Mouse (Mus musculus): ENCODE measurements around the gene Adcy6. TPM values are rescaled to one million over a fixed set of nuclear protein-coding genes. Genes with fewer than 3 reads are reported as not detected.

Adcy6 gene
- polyA plus RNA-seq, 2 experiments, result 14.3 to 74.0 TPM

DNA sequence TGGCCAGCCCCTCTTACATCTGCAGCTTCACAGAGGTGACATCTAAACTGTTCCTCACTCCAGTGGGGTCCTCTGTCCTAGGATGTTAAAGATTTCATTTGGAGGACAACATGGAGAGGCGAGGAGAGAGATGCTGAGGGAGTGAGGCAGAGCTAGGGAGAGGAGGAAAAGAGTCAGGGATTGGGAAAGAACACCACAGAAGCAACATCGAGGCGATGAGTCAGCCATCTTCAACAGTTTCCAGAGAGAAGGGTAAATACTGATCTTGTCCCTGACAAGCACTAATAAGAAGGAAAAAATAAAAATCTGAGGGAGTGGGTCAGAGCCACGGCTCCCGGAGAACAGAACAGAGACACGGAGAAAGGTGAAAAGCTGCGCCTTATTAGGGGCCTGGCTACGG lies 26.9 kb downstream of the Adcy6 start:
- DNase-seq (ENCODE audit: low spot score) (no peak), ATAC-seq (ENCODE audit: low FRiP score, low read depth) (no peak)
- Histone ChIP-seq H3K4me2 (replicated peaks; ENCODE audit: low read depth, low read length, severe bottlenecking) (no peak overlapping the region), H3K27ac (replicated peaks; ENCODE audit: low read depth, low read length) (no peak overlapping the region), H3K9ac (ENCODE audit: low read depth, low read length, severe bottlenecking) (no peak overlapping the region), H3K4me1 (ENCODE audit: control insufficient read depth, insufficient read depth, low read length) (no peaks in the 10 kb centered on the region), H3K36me3 (ENCODE audit: control insufficient read depth, insufficient read depth, low read length) (no peaks in the 10 kb centered on the region), H3K27me3 (ENCODE audit: control insufficient read depth, insufficient read depth, low read length) (no peaks in the 10 kb centered on the region), H3K9me3 (ENCODE audit: control insufficient read depth, low read length) (no peaks in the 10 kb centered on the region), H3K4me3 (replicated peaks; ENCODE audit: low read length) (no peak overlapping the region)
- TF ChIP-seq POLR2A (IDR thresholded peaks at IDR 0.05; ENCODE audit: borderline replicate concordance, extremely low read depth, insufficient read depth, insufficient read length), result no peak
- 76% methylated on average over 8 of the region's 8 CpGs for WGBS

GRCm38 (mm10) chr15:98582410-98582809 lies 27.5 kb downstream of the Adcy6 start:
- no peak overlapping the region for H3K27ac ChIP-seq (replicated peaks; ENCODE audit: low read depth, low read length)
- H3K4me2 ChIP-seq (replicated peaks; ENCODE audit: low read depth, low read length, severe bottlenecking), result no peak overlapping the region
- DNase-seq (ENCODE audit: low spot score) (no peak), ATAC-seq (ENCODE audit: low FRiP score, low read depth) (no peak)
- WGBS, result 63% methylated on average over 8 of the region's 8 CpGs
- TF ChIP-seq POLR2A (IDR thresholded peaks at IDR 0.05; ENCODE audit: borderline replicate concordance, extremely low read depth, insufficient read depth, insufficient read length), result no peak
- no peak overlapping the region for H3K9ac ChIP-seq (ENCODE audit: low read depth, low read length, severe bottlenecking)
- H3K9me3 ChIP-seq (ENCODE audit: control insufficient read depth, low read length), result no peaks in the 10 kb centered on the region
- H3K27me3 ChIP-seq (ENCODE audit: control insufficient read depth, insufficient read depth, low read length), result no peaks in the 10 kb centered on the region
- H3K4me1 ChIP-seq (ENCODE audit: control insufficient read depth, insufficient read depth, low read length), result no peaks in the 10 kb centered on the region
- H3K4me3 ChIP-seq (replicated peaks; ENCODE audit: low read length), result no peak overlapping the region
- H3K36me3 ChIP-seq (ENCODE audit: control insufficient read depth, insufficient read depth, low read length), result no peaks in the 10 kb centered on the region

DNA sequence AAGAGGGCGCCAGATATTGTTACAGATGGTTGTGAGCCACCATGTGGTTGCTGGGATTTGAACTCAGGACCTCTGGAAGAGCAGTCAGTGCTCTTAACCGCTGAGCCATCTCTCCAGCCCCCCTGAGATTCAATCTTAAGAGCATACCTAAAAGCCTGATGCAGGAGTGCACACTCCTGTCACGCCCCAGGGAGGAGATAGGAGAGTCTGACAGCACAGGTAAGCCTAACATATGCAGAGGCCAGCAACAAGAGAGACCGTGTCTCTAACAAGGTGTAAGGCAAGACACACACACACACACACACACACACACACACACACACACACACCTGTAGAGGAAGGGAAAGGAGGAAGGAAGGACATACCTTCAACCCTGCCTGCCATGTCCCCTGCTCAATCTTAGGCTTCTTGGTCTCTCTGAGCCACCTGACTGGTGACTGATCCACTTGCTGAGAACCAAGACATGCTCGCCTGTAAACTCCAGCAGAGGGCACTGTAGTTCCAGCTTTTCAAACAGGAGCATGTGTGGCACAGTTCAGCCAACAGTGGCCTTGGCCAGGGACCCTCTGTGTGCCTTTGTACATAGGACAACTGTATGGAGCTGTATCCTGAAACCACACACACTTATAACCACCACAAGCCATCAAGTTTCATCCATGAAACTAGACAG lies 29.9 kb downstream of the Adcy6 start:
- Histone ChIP-seq H3K36me3 (ENCODE audit: control insufficient read depth, insufficient read depth, low read length) (no peaks in the 10 kb centered on the region), H3K27ac (replicated peaks; ENCODE audit: low read depth, low read length) (no peak overlapping the region), H3K4me2 (replicated peaks; ENCODE audit: low read depth, low read length, severe bottlenecking) (no peak overlapping the region), H3K9me3 (ENCODE audit: control insufficient read depth, low read length) (no peaks in the 10 kb centered on the region), H3K4me3 (replicated peaks; ENCODE audit: low read length) (no peak overlapping the region), H3K27me3 (ENCODE audit: control insufficient read depth, insufficient read depth, low read length) (no peaks in the 10 kb centered on the region), H3K4me1 (ENCODE audit: control insufficient read depth, insufficient read depth, low read length) (no peaks in the 10 kb centered on the region), H3K9ac (ENCODE audit: low read depth, low read length, severe bottlenecking) (no peak overlapping the region)
- TF ChIP-seq POLR2A (IDR thresholded peaks at IDR 0.05; ENCODE audit: borderline replicate concordance, extremely low read depth, insufficient read depth, insufficient read length), result no peak
- WGBS, result 41% methylated on average over 5 of the region's 5 CpGs
- ATAC-seq (ENCODE audit: low FRiP score, low read depth) (peak; percentile 76; the same call in 1 of the 2 replicates), DNase-seq (ENCODE audit: low spot score) (peak; percentile 86)

GRCm38 (mm10) chr15:98579310-98579709 lies 30.6 kb downstream of the Adcy6 start:
- ATAC-seq (ENCODE audit: low FRiP score, low read depth), result no peak
- no peaks in the 10 kb centered on the region for H3K36me3 ChIP-seq (ENCODE audit: control insufficient read depth, insufficient read depth, low read length)
- H3K9ac ChIP-seq (ENCODE audit: low read depth, low read length, severe bottlenecking), result no peak overlapping the region
- 88% methylated on average over 2 of the region's 2 CpGs for WGBS
- H3K27ac ChIP-seq (replicated peaks; ENCODE audit: low read depth, low read length), result no peak overlapping the region
- no peak for TF ChIP-seq POLR2A (IDR thresholded peaks at IDR 0.05; ENCODE audit: borderline replicate concordance, extremely low read depth, insufficient read depth, insufficient read length)
- DNase-seq (ENCODE audit: low spot score), result no peak
- H3K27me3 ChIP-seq (ENCODE audit: control insufficient read depth, insufficient read depth, low read length), result no peaks in the 10 kb centered on the region
- no peaks in the 10 kb centered on the region for H3K4me1 ChIP-seq (ENCODE audit: control insufficient read depth, insufficient read depth, low read length)
- no peak overlapping the region for H3K4me2 ChIP-seq (replicated peaks; ENCODE audit: low read depth, low read length, severe bottlenecking)
- no peak overlapping the region for H3K4me3 ChIP-seq (replicated peaks; ENCODE audit: low read length)
- H3K9me3 ChIP-seq (ENCODE audit: control insufficient read depth, low read length), result no peaks in the 10 kb centered on the region

DNA sequence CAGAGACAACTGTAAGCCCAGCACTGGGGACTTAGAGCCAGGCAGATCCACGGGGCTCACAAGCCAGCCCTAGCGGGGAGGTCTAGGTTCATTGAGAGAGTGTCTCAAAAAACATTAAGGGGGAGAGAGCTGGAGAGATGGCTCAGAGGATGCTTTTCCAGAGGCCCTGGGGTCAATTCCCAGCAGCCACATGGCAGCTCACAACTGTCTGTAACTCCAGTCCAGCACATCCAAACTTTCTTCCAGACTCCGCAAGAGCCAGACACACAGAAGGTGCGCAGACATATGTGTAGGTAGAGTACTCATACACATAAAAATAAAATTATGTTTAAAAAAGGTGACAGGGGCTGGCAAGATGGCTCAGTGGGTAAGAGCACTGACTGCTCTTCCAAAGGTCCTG lies 36.6 kb downstream of the Adcy6 start:
- Histone ChIP-seq H3K36me3 (ENCODE audit: control insufficient read depth, insufficient read depth, low read length) (no peaks in the 10 kb centered on the region), H3K27ac (replicated peaks; ENCODE audit: low read depth, low read length) (no peak overlapping the region), H3K9ac (ENCODE audit: low read depth, low read length, severe bottlenecking) (no peak overlapping the region), H3K4me1 (ENCODE audit: control insufficient read depth, insufficient read depth, low read length) (peaks cover 8% of the 10 kb centered on the region; the same call in 1 of the 2 replicates), H3K4me3 (replicated peaks; ENCODE audit: low read length) (no peak overlapping the region), H3K9me3 (ENCODE audit: control insufficient read depth, low read length) (no peaks in the 10 kb centered on the region), H3K4me2 (replicated peaks; ENCODE audit: low read depth, low read length, severe bottlenecking) (no peak overlapping the region), H3K27me3 (ENCODE audit: control insufficient read depth, insufficient read depth, low read length) (no peaks in the 10 kb centered on the region)
- WGBS, result 81% methylated on average over 4 of the region's 4 CpGs
- ATAC-seq (ENCODE audit: low FRiP score, low read depth), result no peak
- TF ChIP-seq POLR2A (IDR thresholded peaks at IDR 0.05; ENCODE audit: borderline replicate concordance, extremely low read depth, insufficient read depth, insufficient read length), result no peak
- DNase-seq (ENCODE audit: low spot score), result no peak
